Mouse (Mus musculus) forebrain, embryonic 14.5 days (tissue): ENCODE results near the gene Mmgt1. TPM values are rescaled to one million over a fixed set of nuclear protein-coding genes. Genes with fewer than 3 reads are reported as not detected.
A peak's percentile ranks its signal among the peaks of the same experiment; 100 is the strongest.

Experiments used
- ATAC-seq: fragments of 200-750 bp; cut with Nextera tagmentation; 2 replicates; pipeline ENCODE4 v1.8.0; 2017; ENCODE audit warnings: mild to moderate bottlenecking, moderate library complexity
- DNase-seq: peaks from one replicate; pipeline ENCODE4 v3.0.0-alpha.2; 2015; ENCODE audit warnings: low spot score
- H3K27ac ChIP-seq: fragments of 300-500 bp; sonication (generic); 2 replicates; pipeline ENCODE4 v1.5.1; 2014; ENCODE audit warnings: low read depth, mild to moderate bottlenecking, control low read depth, low read length, moderate library complexity
- H3K27me3 ChIP-seq: fragments of 300-500 bp; sonication (generic); replicated peaks from 2 replicates; pipeline ENCODE4 v1.6.1; 2014; ENCODE audit warnings: low read length, control low read depth, mixed read lengths; ENCODE audit not compliant: control insufficient read depth, insufficient read depth
- H3K36me3 ChIP-seq: fragments of 300-500 bp; sonication (generic); 2 replicates; pipeline ENCODE4 v1.6.1; 2014; ENCODE audit warnings: low read length, control low read depth; ENCODE audit not compliant: control insufficient read depth, insufficient read depth
- H3K4me1 ChIP-seq: fragments of 300-500 bp; sonication (generic); 2 replicates; pipeline ENCODE4 v1.6.1; 2014; ENCODE audit warnings: antibody characterized with exemption, low read length, control low read depth; ENCODE audit not compliant: control insufficient read depth, insufficient read depth
- H3K4me2 ChIP-seq: fragments of 300-500 bp; sonication (generic); 2 replicates; pipeline ENCODE4 v1.6.1; 2014; ENCODE audit warnings: mild to moderate bottlenecking, control low read depth, low read length
- H3K4me3 ChIP-seq: fragments of 300-500 bp; sonication (generic); 2 replicates; pipeline ENCODE4 v1.5.1; 2014; ENCODE audit warnings: low read depth, low read length, control low read depth
- H3K9ac ChIP-seq: fragments of 300-500 bp; sonication (generic); 2 replicates; pipeline ENCODE4 v1.6.1; 2014; ENCODE audit warnings: mild to moderate bottlenecking, low read length, control low read depth, moderate library complexity
- H3K9me3 ChIP-seq: fragments of 300-500 bp; sonication (generic); replicated peaks from 2 replicates; pipeline ENCODE4 v1.6.1; 2016; ENCODE audit warnings: low read length, control low read depth, mixed read lengths; ENCODE audit not compliant: control insufficient read depth
- WGBS: fragments of 180-500 bp; shearing (Covaris S2); extraction: QIAGEN DNeasy Blood & Tissue Kit; methylation state at CpG from one replicate; pipeline ENCODE4 v1.1.7; 2014; 5-methylcytosine and 5-hydroxymethylcytosine counted together
- microRNA-seq: library from miRNA; unstranded; fragments of <30 nt; microRNA quantifications from one replicate; pipeline ENCODE4, GENCODE M21; 2016
- polyA plus RNA-seq: library from polyadenylated mRNA; unstranded; fragments of >200 nt; fragmentation: Nextera tagmentation; extraction: Ambion mirVana; gene quantifications from 2 replicates; pipeline ENCODE4 v1.2.1, GENCODE M21; 2014

Mmgt1 gene
- polyA plus RNA-seq, 1 experiment from 2014 or later, result 45.8 TPM

DNA sequence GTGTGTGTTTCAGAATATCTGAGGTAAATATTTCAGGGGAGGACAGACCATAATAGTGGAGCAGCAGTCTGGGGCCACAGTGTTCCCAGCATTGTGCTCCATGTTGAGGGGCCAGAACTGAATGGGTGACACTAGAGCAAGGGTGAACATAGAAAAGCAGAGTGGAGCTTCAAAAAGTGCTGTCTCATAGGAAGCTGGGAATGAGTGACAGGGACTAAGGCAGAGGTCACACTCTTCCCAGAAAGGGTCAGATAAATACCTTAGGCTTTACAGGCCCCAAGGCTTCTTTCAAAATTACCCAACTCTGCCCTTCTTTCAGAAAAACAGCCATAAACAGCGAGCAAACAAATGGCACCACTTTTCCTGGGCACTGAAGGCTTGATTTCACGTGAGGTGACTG lies 8.7 kb upstream of the Mmgt1 start:
- no peak for DNase-seq
- Histone ChIP-seq H3K4me1 (no peaks in the 10 kb centered on the region; the same call in 1 of the 2 replicates), H3K9ac (no peak overlapping the region), H3K27ac (no peak overlapping the region), H3K9me3 (no peaks in the 10 kb centered on the region), H3K36me3 (no peaks in the 10 kb centered on the region), H3K27me3 (no peaks in the 10 kb centered on the region), H3K4me2 (no peak overlapping the region), H3K4me3 (no peak overlapping the region)
- ATAC-seq, result no peak
- 77% methylated on average over 2 of the region's 2 CpGs for WGBS

GRCm38 (mm10) chrX:56597219-56597886 lies 516 bp downstream of the Mmgt1 start:
- ATAC-seq, result peak; percentile 66
- DNase-seq, result peak; percentile 2
- no peaks in the 10 kb centered on the region for H3K9me3 ChIP-seq
- H3K27ac ChIP-seq, result peak overlapping the region; percentile 77
- H3K9ac ChIP-seq, result peak overlapping the region; percentile 72
- 32% methylated on average over 25 of the region's 25 CpGs for WGBS
- H3K4me1 ChIP-seq, result no peaks in the 10 kb centered on the region
- no peaks in the 10 kb centered on the region for H3K27me3 ChIP-seq
- H3K36me3 ChIP-seq, result no peaks in the 10 kb centered on the region
- H3K4me2 ChIP-seq, result peak overlapping the region; percentile 57
- H3K4me3 ChIP-seq, result peak overlapping the region; percentile 60

DNA sequence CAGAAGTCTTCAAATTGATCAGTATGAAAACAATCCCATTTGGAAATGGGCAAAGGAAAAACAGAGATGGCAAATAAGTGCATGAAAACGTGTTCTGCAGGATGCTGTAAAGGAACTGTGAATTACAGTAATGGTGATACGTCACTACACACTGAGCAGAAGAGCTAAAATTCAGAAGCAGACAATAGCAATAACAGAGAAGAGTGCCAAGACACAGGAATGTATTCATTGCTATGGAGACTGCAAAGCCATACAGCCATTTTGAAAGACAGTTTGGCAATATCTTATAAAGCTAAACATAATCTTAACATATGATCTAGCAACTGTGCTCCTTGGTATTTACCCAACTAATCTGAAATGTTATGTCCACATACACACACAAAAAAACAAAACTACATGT lies 19.7 kb downstream of the Mmgt1 start:
- H3K9ac ChIP-seq, result no peak overlapping the region
- no peaks in the 10 kb centered on the region for H3K36me3 ChIP-seq
- H3K4me1 ChIP-seq, result no peaks in the 10 kb centered on the region
- WGBS, result 68% methylated on average over 2 of the region's 2 CpGs
- no peak overlapping the region for H3K4me3 ChIP-seq
- DNase-seq (peak; percentile 34), ATAC-seq (no peak)
- no peaks in the 10 kb centered on the region for H3K27me3 ChIP-seq
- H3K9me3 ChIP-seq, result no peaks in the 10 kb centered on the region
- H3K27ac ChIP-seq, result no peak overlapping the region
- no peak overlapping the region for H3K4me2 ChIP-seq

DNA sequence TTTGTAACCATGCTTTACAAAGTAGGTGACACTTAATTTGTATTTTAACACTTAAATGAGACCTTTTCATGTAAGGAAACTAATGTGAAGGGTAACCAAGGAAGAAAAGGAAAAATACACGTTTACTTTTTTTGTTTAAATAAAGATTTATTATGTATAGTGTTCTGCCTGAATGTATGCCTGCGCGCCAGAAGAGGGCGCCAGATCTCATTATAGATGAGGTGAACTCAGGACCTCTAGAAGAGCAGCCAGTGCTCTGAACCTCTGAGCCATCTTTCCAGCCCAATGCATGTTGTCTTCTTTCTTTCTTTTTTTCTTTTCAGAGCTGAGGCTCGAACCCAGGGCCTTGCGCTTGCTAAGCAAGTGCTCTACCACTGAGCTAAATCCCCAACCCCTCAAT lies 25.4 kb downstream of the Mmgt1 start:
- Histone ChIP-seq H3K36me3 (no peaks in the 10 kb centered on the region), H3K9ac (no peak overlapping the region), H3K27me3 (no peaks in the 10 kb centered on the region), H3K4me1 (no peaks in the 10 kb centered on the region), H3K4me3 (no peak overlapping the region), H3K4me2 (no peak overlapping the region), H3K27ac (no peak overlapping the region), H3K9me3 (no peaks in the 10 kb centered on the region)
- DNase-seq (peak; percentile 12), ATAC-seq (no peak)
- 21% methylated on average over 6 of the region's 6 CpGs for WGBS

DNA sequence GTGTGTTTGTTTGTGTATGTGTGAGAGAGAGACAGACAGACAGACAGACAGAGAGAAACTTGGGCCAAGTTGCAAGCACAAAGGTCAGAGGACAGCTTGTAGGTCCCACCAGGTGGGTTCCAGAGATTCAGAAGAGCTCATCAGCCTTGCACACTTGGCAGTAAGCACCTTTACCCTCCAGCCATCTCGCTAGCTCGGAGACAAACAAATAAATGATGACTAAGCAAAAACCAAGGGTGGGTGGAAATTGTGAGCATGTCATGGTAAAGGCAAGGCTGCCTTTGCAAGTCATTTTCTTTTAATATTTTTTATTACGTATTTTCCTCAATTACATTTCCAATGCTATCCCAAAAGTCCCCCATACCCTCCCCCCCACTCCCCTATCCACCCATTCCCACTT lies 44.3 kb downstream of the Mmgt1 start:
- WGBS, result 82% methylated on average over 3 of the region's 3 CpGs

DNA sequence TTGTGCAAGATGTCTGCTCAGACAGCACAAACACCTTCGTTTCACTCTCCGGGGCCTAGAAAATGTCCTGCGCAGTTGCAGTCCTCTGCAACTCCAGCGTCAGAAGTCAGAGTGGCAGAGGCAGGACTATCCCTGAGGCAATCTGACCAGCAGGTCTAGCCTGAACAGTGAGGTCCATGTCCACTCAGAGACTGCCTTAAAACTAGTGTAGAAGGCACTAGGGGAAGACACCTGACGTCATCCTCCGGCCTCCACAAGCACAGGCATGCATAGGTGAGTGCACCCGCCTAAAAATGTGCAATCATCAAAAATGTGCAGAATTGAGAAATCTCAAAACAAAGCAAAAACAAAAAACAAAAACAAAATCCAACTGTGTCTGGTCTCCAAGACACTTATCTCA lies 48.4 kb downstream of the Mmgt1 start, which contains the start of gene Gm648:
Gm648 (minus strand) TSS at position 101 of the 400 bp plus-strand sequence.
- no peaks in the 10 kb centered on the region for H3K27me3 ChIP-seq
- H3K9ac ChIP-seq, result no peak within 1 kb of the TSS
- no peak within 1 kb of the TSS for H3K27ac ChIP-seq
- H3K36me3 ChIP-seq, result no peaks in the 10 kb centered on the region
- H3K4me1 ChIP-seq, result no peaks in the 10 kb centered on the region
- DNase-seq (no peak), ATAC-seq (no peak)
- no peak within 1 kb of the TSS for H3K4me3 ChIP-seq
- WGBS, result 86% methylated on average over 7 of the region's 7 CpGs
- H3K4me2 ChIP-seq, result no peak within 1 kb of the TSS
- no peaks in the 10 kb centered on the region for H3K9me3 ChIP-seq

More for the DNA sequence above, 44.3 kb downstream of the Mmgt1 start:
- no peaks in the 10 kb centered on the region for H3K36me3 ChIP-seq
- H3K4me1 ChIP-seq, result no peaks in the 10 kb centered on the region
- H3K4me2 ChIP-seq, result no peak overlapping the region
- H3K27me3 ChIP-seq, result no peaks in the 10 kb centered on the region
- no peak for ATAC-seq
- no peak overlapping the region for H3K4me3 ChIP-seq
- H3K9ac ChIP-seq, result no peak overlapping the region
- DNase-seq, result no peak
- H3K27ac ChIP-seq, result no peak overlapping the region
- no peaks in the 10 kb centered on the region for H3K9me3 ChIP-seq

DNA sequence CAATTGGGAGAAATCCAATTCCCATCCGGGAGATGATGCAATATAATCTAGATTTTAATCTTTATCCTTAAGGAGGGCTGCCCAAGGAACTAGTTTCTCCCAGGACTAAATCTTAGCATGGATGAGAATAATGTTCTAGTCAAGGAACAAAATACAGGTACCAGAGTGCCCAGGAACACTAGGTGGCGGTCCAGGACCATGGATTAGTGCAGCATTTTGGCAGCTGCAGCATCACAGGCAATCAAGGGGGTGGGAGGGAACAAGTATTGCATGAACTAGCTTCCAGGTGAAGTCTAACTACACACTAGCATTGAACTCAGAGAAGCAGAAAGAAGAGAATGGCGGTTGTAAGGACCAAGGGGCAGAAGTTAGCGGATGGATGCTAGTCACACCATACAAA lies 60.7 kb downstream of the Mmgt1 start:
- Histone ChIP-seq H3K9ac (no peak overlapping the region), H3K9me3 (no peaks in the 10 kb centered on the region), H3K36me3 (no peaks in the 10 kb centered on the region), H3K4me2 (no peak overlapping the region), H3K4me3 (no peak overlapping the region), H3K27ac (no peak overlapping the region), H3K27me3 (no peaks in the 10 kb centered on the region), H3K4me1 (no peaks in the 10 kb centered on the region)
- WGBS, result 59% methylated on average over 4 of the region's 4 CpGs
- DNase-seq, result peak; percentile 48
- peak; percentile 48; the same call in 1 of the 2 replicates for ATAC-seq

Small RNA genes within 50 kb of the gene (microRNA-seq; reads per million reads assigned to microRNA genes)
- not detected for gene Mir5116

Other genes with a start within 250 kb of the Mmgt1 start
- 9.7 and 12.9 TPM in 2 replicates for gene Smim10l2a, start 223.5 kb downstream of the Mmgt1 start, polyA plus RNA-seq
- 2.3 and 3.1 TPM in 2 replicates for gene Gm2174, start 150.1 kb downstream of the Mmgt1 start, polyA plus RNA-seq
- 16.3 and 17.1 TPM in 2 replicates for gene Ints6l, start 143.2 kb downstream of the Mmgt1 start, polyA plus RNA-seq
- not detected in 2 replicates for gene Gm10477, start 73.3 kb downstream of the Mmgt1 start, polyA plus RNA-seq
- gene Gm648, start 48.5 kb downstream of the Mmgt1 start, polyA plus RNA-seq, result not detected in 2 replicates
- 29.9 and 30.2 TPM in 2 replicates for gene Slc9a6, start 11.7 kb upstream of the Mmgt1 start, polyA plus RNA-seq
- gene Fhl1, start 133.7 kb upstream of the Mmgt1 start, polyA plus RNA-seq, result 141 and 157 TPM in 2 replicates
- 0.48 and 0.90 TPM in 2 replicates for gene Map7d3, start 224.3 kb upstream of the Mmgt1 start, polyA plus RNA-seq